Mouse (Mus musculus) frontal cortex, adult 2 months (tissue): ENCODE measurements around the gene Creb3l1. TPM values are rescaled to one million over a fixed set of nuclear protein-coding genes. Genes with fewer than 3 reads are reported as not detected.

Experiments used
- DNase-seq, 2 experiments: peaks; one replicate each; pipeline ENCODE4 v3.0.0; 2022; ENCODE audit warnings: low spot score in 1 of 2; ENCODE audit errors: extremely low spot score in 1 of 2
- polyA plus RNA-seq: library from polyadenylated mRNA; depleted of rRNA; stranded (reverse); fragments of >200 nt; gene quantifications from 2 replicates; pipeline ENCODE4 v1.2.3, GENCODE M21; 2012

The Creb3l1 gene
- polyA plus RNA-seq, 1 experiment: 1.7 TPM

- DNase-seq: peak in 1 of 2 experiments; percentile 64
Measured at GRCm38 (mm10) chr2:92006983-92007921, 17.1 kb downstream of the Creb3l1 start.

- no peak for DNase-seq
Measured at GRCm38 (mm10) chr2:92006491-92006890, 17.8 kb downstream of the Creb3l1 start.

DNA sequence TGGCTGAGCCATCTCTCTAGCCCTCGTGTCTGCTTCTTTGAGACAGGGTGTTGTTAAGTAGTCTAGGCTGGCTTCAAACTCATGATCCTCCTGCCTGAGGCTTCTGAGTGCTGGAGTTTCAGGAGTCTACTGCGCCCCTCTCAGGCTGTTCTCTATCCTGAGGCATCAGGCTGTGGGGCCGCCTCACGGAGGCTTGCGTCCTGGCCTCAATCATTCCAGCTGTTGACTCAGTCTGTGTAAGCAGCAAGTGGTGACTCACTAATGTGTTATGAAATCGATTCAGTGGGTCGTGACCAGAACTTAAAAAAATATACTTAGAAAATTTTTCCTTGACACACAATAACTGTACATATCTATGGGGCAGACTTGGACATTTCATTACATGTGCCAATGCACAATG is 19.7 kb downstream of the Creb3l1 start:
- DNase-seq: no peak

DNA sequence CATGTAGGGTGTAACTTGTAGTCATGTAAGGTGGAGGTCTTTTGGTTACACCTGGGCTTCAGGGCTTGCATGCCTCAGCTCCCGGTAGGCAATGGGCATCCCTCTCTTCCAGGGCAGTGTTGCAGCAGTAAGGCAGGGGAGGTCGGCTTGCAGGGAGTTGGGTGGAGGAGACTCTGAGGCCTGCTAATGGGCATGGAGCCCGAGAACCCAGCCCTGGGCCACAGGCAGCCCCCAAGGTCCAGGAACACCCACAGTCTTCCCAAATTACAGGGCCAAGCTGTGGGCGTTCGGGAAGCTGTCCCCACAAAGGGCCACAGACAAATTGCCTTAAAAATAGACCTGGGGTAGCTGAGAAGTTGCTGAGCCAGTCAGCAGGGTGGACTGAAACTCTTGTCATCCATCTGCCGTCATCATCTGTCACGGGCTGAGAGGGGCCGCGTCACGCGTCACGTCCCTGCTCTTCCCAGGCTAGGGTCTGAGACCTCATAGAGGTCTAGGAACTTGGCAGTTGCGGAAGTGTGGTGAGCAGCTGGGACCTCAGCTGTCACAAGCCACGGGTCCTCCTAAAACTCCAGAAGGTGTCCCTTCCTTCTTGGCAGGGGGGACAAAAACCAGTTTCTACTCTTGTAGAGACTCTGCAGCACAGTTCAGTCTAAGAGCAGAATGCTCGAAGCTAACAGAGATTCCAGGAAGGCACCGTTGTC is 26.2 kb downstream of the Creb3l1 start:
- DNase-seq: no peak

GRCm38 (mm10) chr2:91996006-91996405 is 28.3 kb downstream of the Creb3l1 start:
- DNase-seq: no peak

GRCm38 (mm10) chr2:91993409-91993808 is 30.9 kb downstream of the Creb3l1 start:
- DNase-seq: no peak

DNA sequence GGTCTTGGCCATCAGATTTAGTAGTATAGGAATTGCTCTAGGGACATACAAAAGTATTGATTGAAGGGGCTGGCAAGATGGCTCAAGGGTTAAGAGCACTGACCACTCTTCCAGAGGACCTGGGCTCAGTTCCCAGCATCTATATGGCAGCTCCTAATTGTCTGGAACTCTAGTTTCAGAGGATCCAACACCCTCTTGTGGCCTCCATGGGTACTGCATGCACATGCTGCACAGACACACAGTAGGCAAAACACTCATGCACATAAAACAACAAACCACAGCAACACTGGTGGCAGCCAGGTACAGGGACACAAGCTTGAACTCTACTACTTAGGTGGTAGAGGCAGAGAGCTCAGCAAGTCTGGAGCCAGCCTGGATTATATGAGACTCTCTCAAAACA is 34.6 kb downstream of the Creb3l1 start:
- DNase-seq: no peak

GRCm38 (mm10) chr2:91987542-91987941 is 36.8 kb downstream of the Creb3l1 start:
- DNase-seq: peak; percentile 72 to 97

- DNase-seq: no peak
Measured at GRCm38 (mm10) chr2:91986071-91986470, 38.2 kb downstream of the Creb3l1 start.

GRCm38 (mm10) chr2:91984906-91985525 is 39.3 kb downstream of the Creb3l1 start:
- DNase-seq: no peak

GRCm38 (mm10) chr2:91984439-91984838 is 39.9 kb downstream of the Creb3l1 start:
- no peak for DNase-seq

GRCm38 (mm10) chr2:91980830-91981229 is 43.5 kb downstream of the Creb3l1 start:
- DNase-seq: no peak

DNA sequence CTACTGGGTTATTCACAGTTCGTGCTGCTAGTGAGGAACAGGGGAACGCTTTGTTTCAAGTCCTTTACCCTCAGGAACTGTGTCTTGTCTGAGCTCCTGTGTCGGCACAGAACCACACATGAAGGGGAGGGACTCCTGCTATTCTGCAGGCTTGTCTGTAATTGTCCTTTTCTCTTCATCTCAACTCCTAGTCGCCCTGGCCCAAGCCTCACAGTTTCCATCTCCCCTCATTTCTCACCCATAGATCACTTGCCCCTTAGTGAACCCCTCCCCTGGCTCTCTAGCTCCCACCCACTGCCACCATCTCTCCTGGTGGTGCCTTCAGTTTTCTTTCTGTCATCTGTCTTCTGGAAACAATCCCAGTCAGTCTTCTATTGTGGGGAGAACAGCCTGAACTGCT is 44.1 kb downstream of the Creb3l1 start:
- DNase-seq: no peak

DNA sequence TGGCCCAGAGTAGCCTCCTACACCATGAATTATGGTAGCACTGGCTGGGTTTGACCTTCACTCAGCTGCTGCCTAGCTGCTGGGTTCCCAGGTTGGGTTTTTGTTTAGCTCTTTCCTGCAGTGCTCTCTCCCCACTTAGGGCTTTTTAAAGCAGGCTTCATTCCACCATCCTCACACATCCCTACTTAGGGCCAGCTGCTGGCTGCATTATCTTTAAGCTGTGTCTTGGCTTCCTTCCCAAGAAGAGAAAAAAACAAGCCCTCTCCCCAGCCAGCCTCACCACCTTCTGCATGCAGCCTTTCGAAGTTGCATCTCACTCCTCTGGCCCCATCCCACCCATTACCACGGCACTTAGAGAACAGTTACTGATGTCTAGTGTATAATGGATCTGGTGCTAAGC is 45.8 kb downstream of the Creb3l1 start:
- DNase-seq: no peak

GRCm38 (mm10) chr2:91977960-91978359 is 46.3 kb downstream of the Creb3l1 start:
- no peak for DNase-seq

DNA sequence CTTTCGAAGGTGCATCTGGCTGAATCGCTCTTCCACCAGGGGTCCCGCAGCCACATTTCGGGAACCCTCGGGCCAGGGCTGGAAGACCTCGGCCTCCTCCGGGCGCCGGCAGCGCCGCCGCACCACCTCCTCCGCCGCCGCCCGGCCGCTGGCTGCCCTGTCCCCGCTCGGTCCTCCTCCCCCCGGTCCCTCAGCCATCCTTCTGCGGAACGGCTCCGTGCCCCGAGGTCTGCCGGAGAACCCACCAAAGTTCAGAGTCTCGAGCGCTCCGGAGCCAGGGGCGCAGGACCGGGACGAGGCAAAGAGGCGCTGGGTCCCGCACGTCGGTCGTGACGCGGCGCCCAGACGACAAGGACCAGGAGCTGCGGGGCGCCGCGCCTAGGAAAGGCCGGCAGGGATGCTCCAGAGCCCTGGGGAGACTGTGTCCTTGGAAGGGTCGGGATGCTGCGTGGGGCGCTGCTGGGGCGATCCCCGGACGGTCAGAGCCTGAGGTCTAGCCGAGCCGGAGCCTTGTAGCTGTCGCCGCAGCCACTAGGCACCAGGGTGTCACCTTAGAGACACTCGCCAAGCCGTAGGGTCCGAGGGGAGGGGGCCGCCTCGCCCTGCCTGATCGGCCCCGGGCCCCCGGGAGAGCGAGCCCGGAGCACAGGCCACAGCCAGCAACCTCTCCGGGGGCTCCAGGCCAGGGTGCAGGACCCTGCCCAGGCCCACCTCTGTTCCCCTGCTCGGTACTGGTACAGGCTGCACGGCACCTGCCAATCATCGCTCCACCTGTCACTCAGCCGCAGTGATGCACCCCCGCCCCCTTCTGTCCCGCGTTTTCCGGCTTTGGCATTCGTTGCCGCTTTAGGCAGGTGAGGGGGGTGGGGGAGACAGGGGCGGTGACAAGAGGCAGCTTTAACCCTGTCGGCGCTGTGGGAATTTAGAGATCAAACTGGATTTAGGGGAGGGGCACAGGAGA is 48.4 kb downstream of the Creb3l1 start, which contains the start of gene Dgkz:
TSS of gene Dgkz (minus strand) at position 284 of the 961 bp plus-strand sequence.
- DNase-seq: no peak

- no peak for DNase-seq
Measured at GRCm38 (mm10) chr2:91973416-91974135, 50.7 kb downstream of the Creb3l1 start.

- no peak for DNase-seq
Measured at GRCm38 (mm10) chr2:91972121-91972566, 52.2 kb downstream of the Creb3l1 start.
